Mouse (Mus musculus): ENCODE measurements around the gene Magi2. TPM values are rescaled to one million over a fixed set of nuclear protein-coding genes. Genes with fewer than 3 reads are reported as not detected.
A peak's percentile ranks its signal among the peaks of the same experiment; 100 is the strongest.
"Not testable (repeated sequence)": the region's sequence is repeated elsewhere in the genome, so short reads cannot be mapped to it uniquely, and the experiment has no call there.

Gene Magi2
- polyA plus RNA-seq, 1 experiment from 2014 or later: 6.1 TPM

- H3K4me1 ChIP-seq (ENCODE audit: control insufficient read depth, insufficient read depth, low read length); DNase-seq (ENCODE audit: low spot score); H3K27ac ChIP-seq (ENCODE audit: low read depth, low read length); H3K4me2 ChIP-seq (ENCODE audit: low read depth); H3K9ac ChIP-seq (ENCODE audit: low read length); H3K36me3 ChIP-seq (ENCODE audit: control insufficient read depth, insufficient read depth, low read length); H3K4me3 ChIP-seq (ENCODE audit: low read depth, low read length); H3K27me3 ChIP-seq (ENCODE audit: control insufficient read depth, insufficient read depth, low read length); H3K9me3 ChIP-seq (ENCODE audit: control insufficient read depth, low read length); ATAC-seq (ENCODE audit: insufficient read depth, low FRiP score, low TSS enrichment): not testable (repeated sequence)
- WGBS: 88% methylated on average over 1 of the region's 1 CpGs
These were observed 1487.8 kb downstream of the Magi2 start for GRCm38 (mm10) chr5:20714619-20715018.

- H3K4me3 ChIP-seq (ENCODE audit: low read depth, low read length); ATAC-seq (ENCODE audit: insufficient read depth, low FRiP score, low TSS enrichment); H3K9me3 ChIP-seq (ENCODE audit: control insufficient read depth, low read length); H3K4me1 ChIP-seq (ENCODE audit: control insufficient read depth, insufficient read depth, low read length); H3K4me2 ChIP-seq (ENCODE audit: low read depth); H3K9ac ChIP-seq (ENCODE audit: low read length); DNase-seq (ENCODE audit: low spot score); H3K27ac ChIP-seq (ENCODE audit: low read depth, low read length); H3K27me3 ChIP-seq (ENCODE audit: control insufficient read depth, insufficient read depth, low read length); H3K36me3 ChIP-seq (ENCODE audit: control insufficient read depth, insufficient read depth, low read length): not testable (repeated sequence)
- WGBS: 91% methylated on average over 6 of the region's 6 CpGs
These were observed 1489.1 kb downstream of the Magi2 start for GRCm38 (mm10) chr5:20715980-20716379.

- H3K9me3 ChIP-seq (ENCODE audit: control insufficient read depth, low read length): no peaks in the 10 kb centered on the region
- H3K36me3 ChIP-seq (ENCODE audit: control insufficient read depth, insufficient read depth, low read length): no peaks in the 10 kb centered on the region
These were observed 1493.5 kb downstream of the Magi2 start for GRCm38 (mm10) chr5:20720201-20720900.

DNA sequence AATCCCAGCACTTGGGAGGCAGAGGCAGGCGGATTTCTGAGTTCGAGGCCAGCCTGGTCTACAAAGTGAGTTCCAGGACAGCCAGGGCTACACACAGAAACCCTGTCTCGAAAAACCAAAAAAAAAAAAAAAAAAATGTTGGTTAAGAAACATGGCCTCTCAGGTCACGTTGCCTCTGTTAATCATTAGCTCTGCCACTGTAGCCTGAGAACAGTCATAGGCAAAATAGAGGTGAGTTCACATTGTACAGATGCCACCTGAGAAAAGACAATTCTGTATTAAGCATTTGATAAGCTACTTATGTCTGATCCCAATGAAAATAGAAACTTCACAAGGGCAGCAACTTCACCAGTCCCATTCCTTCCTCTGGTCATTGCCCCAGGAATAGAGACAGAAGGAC lies 1496.4 kb downstream of the Magi2 start:
- not testable (repeated sequence) for ATAC-seq (ENCODE audit: insufficient read depth, low FRiP score, low TSS enrichment); H3K27ac ChIP-seq (ENCODE audit: low read depth, low read length); DNase-seq (ENCODE audit: low spot score); H3K27me3 ChIP-seq (ENCODE audit: control insufficient read depth, insufficient read depth, low read length); H3K4me1 ChIP-seq (ENCODE audit: control insufficient read depth, insufficient read depth, low read length); H3K36me3 ChIP-seq (ENCODE audit: control insufficient read depth, insufficient read depth, low read length); H3K9ac ChIP-seq (ENCODE audit: low read length); H3K4me3 ChIP-seq (ENCODE audit: low read depth, low read length); H3K4me2 ChIP-seq (ENCODE audit: low read depth); H3K9me3 ChIP-seq (ENCODE audit: control insufficient read depth, low read length)
- WGBS: 87% methylated on average over 2 of the region's 4 CpGs

More at GRCm38 (mm10) chr5:20720201-20720900, 1493.5 kb downstream of the Magi2 start:
- ATAC-seq (ENCODE audit: insufficient read depth, low FRiP score, low TSS enrichment) (no peak), DNase-seq (ENCODE audit: low spot score) (no peak)
- no peak overlapping the region for H3K27ac ChIP-seq (ENCODE audit: low read depth, low read length)
- H3K27me3 ChIP-seq (ENCODE audit: control insufficient read depth, insufficient read depth, low read length): no peaks in the 10 kb centered on the region
- no peaks in the 10 kb centered on the region for H3K4me1 ChIP-seq (ENCODE audit: control insufficient read depth, insufficient read depth, low read length)
- no peak overlapping the region for H3K4me2 ChIP-seq (ENCODE audit: low read depth)
- WGBS: 77% methylated on average over 4 of the region's 4 CpGs
- no peak overlapping the region for H3K9ac ChIP-seq (ENCODE audit: low read length)
- H3K4me3 ChIP-seq (ENCODE audit: low read depth, low read length): no peak overlapping the region

- no peaks in the 10 kb centered on the region for H3K27me3 ChIP-seq (ENCODE audit: control insufficient read depth, insufficient read depth, low read length)
- 41% methylated on average over 2 of the region's 2 CpGs for WGBS
- H3K36me3 ChIP-seq (ENCODE audit: control insufficient read depth, insufficient read depth, low read length): no peaks in the 10 kb centered on the region
- no peak overlapping the region for H3K27ac ChIP-seq (ENCODE audit: low read depth, low read length)
- DNase-seq (ENCODE audit: low spot score): no peak
- no peak overlapping the region for H3K4me2 ChIP-seq (ENCODE audit: low read depth)
- no peak overlapping the region for H3K4me3 ChIP-seq (ENCODE audit: low read depth, low read length)
- H3K4me1 ChIP-seq (ENCODE audit: control insufficient read depth, insufficient read depth, low read length): no peaks in the 10 kb centered on the region
- H3K9ac ChIP-seq (ENCODE audit: low read length): no peak overlapping the region
- no peaks in the 10 kb centered on the region for H3K9me3 ChIP-seq (ENCODE audit: control insufficient read depth, low read length)
- no peak for ATAC-seq (ENCODE audit: insufficient read depth, low FRiP score, low TSS enrichment)
These were observed 1512.0 kb downstream of the Magi2 start for GRCm38 (mm10) chr5:20738795-20739194.

DNA sequence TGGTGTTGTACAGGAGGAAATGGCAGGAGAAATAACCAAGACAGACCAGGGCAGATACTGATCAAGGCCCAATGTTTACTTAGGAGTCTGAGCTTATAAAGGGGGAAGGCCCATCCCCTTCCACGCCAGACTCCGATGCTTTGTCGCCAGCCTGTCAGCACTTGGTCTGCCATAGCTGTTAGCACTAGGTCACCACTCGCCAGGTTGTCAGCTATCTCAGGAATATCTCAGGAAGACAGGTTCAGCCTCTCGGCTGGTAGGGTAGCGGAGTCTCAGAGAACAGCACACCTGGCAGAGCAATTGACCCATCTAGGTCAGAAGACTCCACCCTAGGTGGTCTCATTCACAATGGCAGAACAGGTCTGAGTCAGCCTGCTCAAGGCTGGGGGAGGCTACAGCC lies 1514.4 kb downstream of the Magi2 start:
- no peak for ATAC-seq (ENCODE audit: insufficient read depth, low FRiP score, low TSS enrichment)
- Histone ChIP-seq H3K4me1 (ENCODE audit: control insufficient read depth, insufficient read depth, low read length) (no peaks in the 10 kb centered on the region), H3K4me2 (ENCODE audit: low read depth) (no peak overlapping the region), H3K27ac (ENCODE audit: low read depth, low read length) (no peak overlapping the region), H3K36me3 (ENCODE audit: control insufficient read depth, insufficient read depth, low read length) (no peaks in the 10 kb centered on the region), H3K9ac (ENCODE audit: low read length) (no peak overlapping the region), H3K4me3 (ENCODE audit: low read depth, low read length) (no peak overlapping the region), H3K27me3 (ENCODE audit: control insufficient read depth, insufficient read depth, low read length) (no peaks in the 10 kb centered on the region), H3K9me3 (ENCODE audit: control insufficient read depth, low read length) (no peaks in the 10 kb centered on the region)
- DNase-seq (ENCODE audit: low spot score): no peak
- WGBS: 76% methylated on average over 6 of the region's 6 CpGs

DNA sequence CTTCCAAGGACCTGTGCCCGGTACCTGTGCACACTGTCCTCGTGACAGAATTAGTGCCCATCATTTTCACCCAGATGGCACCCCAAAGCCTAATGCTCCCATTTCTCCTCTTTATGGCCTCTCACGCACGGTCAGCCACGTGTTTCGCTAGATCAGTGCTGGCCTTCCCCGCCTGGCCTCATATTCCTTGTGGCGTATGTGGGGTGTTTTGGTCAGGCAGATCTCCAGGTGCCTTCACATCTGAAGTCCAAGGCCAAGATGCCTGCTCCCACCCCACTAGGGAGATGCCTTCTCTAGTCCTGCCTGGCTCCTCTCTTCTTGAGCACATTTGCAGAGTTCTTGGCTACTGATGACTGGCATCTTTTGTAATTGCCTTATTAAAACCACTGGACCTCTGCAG lies 1515.1 kb downstream of the Magi2 start:
- Histone ChIP-seq H3K4me3 (ENCODE audit: low read depth, low read length) (no peak overlapping the region), H3K4me2 (ENCODE audit: low read depth) (no peak overlapping the region), H3K4me1 (ENCODE audit: control insufficient read depth, insufficient read depth, low read length) (no peaks in the 10 kb centered on the region), H3K9me3 (ENCODE audit: control insufficient read depth, low read length) (no peaks in the 10 kb centered on the region), H3K9ac (ENCODE audit: low read length) (no peak overlapping the region), H3K27ac (ENCODE audit: low read depth, low read length) (no peak overlapping the region), H3K36me3 (ENCODE audit: control insufficient read depth, insufficient read depth, low read length) (no peaks in the 10 kb centered on the region), H3K27me3 (ENCODE audit: control insufficient read depth, insufficient read depth, low read length) (no peaks in the 10 kb centered on the region)
- DNase-seq (ENCODE audit: low spot score) (no peak), ATAC-seq (ENCODE audit: insufficient read depth, low FRiP score, low TSS enrichment) (no peak)
- 83% methylated on average over 8 of the region's 8 CpGs for WGBS

GRCm38 (mm10) chr5:20748142-20748541 lies 1521.3 kb downstream of the Magi2 start:
- Histone ChIP-seq H3K9me3 (ENCODE audit: control insufficient read depth, low read length) (no peaks in the 10 kb centered on the region), H3K9ac (ENCODE audit: low read length) (no peak overlapping the region)
- WGBS: 55% methylated on average over 4 of the region's 4 CpGs

DNA sequence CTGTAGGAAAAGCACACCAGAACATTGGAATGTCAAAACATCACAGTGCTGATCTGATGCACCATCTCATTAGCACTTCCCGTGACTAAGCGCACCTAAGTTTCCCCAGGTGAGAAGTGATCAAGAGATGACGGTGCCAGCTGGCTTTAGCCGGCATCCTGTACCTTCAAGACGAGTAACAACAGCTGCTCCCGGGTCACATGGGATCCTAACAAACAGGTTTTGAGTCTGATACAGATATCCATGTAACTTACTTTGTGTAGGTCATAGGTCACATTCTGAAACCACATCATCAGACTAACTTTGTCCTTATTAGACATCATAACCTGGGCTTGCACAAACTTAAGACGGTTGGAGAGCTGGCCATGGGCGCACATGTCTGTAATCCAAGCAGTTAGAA lies 1522.0 kb downstream of the Magi2 start:
- no peak overlapping the region for H3K4me2 ChIP-seq (ENCODE audit: low read depth)
- H3K36me3 ChIP-seq (ENCODE audit: control insufficient read depth, insufficient read depth, low read length): no peaks in the 10 kb centered on the region
- H3K27me3 ChIP-seq (ENCODE audit: control insufficient read depth, insufficient read depth, low read length): no peaks in the 10 kb centered on the region
- no peaks in the 10 kb centered on the region for H3K4me1 ChIP-seq (ENCODE audit: control insufficient read depth, insufficient read depth, low read length)
- WGBS: 92% methylated on average over 8 of the region's 8 CpGs
- DNase-seq (ENCODE audit: low spot score): no peak
- H3K4me3 ChIP-seq (ENCODE audit: low read depth, low read length): no peak overlapping the region
- H3K9me3 ChIP-seq (ENCODE audit: control insufficient read depth, low read length): no peaks in the 10 kb centered on the region
- ATAC-seq (ENCODE audit: insufficient read depth, low FRiP score, low TSS enrichment): no peak
- no peak overlapping the region for H3K9ac ChIP-seq (ENCODE audit: low read length)
- H3K27ac ChIP-seq (ENCODE audit: low read depth, low read length): no peak overlapping the region

More at GRCm38 (mm10) chr5:20748142-20748541, 1521.3 kb downstream of the Magi2 start:
- Histone ChIP-seq H3K4me1 (ENCODE audit: control insufficient read depth, insufficient read depth, low read length) (no peaks in the 10 kb centered on the region), H3K27ac (ENCODE audit: low read depth, low read length) (no peak overlapping the region), H3K4me3 (ENCODE audit: low read depth, low read length) (no peak overlapping the region), H3K36me3 (ENCODE audit: control insufficient read depth, insufficient read depth, low read length) (no peaks in the 10 kb centered on the region), H3K4me2 (ENCODE audit: low read depth) (no peak overlapping the region), H3K27me3 (ENCODE audit: control insufficient read depth, insufficient read depth, low read length) (no peaks in the 10 kb centered on the region)
- DNase-seq (ENCODE audit: low spot score) (no peak), ATAC-seq (ENCODE audit: insufficient read depth, low FRiP score, low TSS enrichment) (peak; percentile 67)
